Mouse (Mus musculus) heart, postnatal 10 days (tissue): ENCODE data around the gene Ypel3. TPM values are rescaled to one million over a fixed set of nuclear protein-coding genes. Genes with fewer than 3 reads are reported as not detected.
A peak's percentile ranks its signal among the peaks of the same experiment; 100 is the strongest.

Experiments
- DNase-seq, 2 experiments: peaks; one replicate each; pipeline ENCODE4 v3.0.0; 2021
- intact Hi-C: fragments of 180-260 bp; cut with DNase I; formaldehyde crosslinking; loops from one replicate; pipeline ENCODE4 v1.15.1; 2025
- total RNA-seq, 2 experiments: library from RNA; stranded (reverse); gene quantifications; 2 replicates each; pipeline ENCODE4 v1.2.3; 2021

Gene Ypel3
- total RNA-seq, 2 experiments from 2014 or later, result 61.9 to 71.7 TPM

DNA sequence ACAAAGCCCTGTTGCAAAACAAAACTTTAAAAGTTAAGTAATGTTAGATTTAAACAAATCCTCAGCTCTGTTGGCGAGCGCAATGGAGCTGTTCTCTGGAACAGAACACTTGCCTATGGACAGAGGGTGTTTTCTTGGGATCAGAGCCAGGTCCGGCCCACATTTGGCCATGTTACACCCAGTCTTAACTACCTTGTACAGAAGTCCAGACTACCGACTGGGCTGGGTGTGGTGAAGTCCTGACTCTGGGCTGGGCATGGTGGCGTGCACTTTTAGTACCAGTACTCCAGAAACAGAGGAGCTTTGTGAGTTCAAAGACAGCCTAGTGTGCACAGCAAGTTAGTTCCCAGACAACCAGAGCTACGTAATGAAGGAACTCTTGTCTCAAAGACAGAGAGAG is 30.2 kb downstream of the Ypel3 start:
- no peak for DNase-seq
- intact Hi-C loops, result no loop called here

DNA sequence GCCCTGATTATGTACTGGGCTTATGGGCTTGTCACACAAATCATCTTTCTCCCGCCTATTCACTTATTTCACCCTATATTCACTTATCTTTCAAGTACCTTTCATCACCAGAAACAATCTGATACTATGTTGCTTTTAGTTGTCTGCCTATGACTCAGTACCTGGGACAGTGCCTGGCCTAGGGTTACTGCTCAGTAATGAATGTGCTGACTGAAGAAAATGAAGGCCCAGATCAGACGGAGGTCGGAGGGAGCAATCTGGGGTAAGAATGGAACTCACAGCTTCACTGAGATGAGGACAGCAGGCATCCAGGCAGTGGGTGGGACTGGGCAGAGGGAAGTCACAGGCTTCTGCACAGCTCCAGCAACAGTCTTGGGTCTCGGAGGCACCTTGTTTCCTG is 30.6 kb downstream of the Ypel3 start:
- intact Hi-C loops, result no loop called here
- no peak for DNase-seq

DNA sequence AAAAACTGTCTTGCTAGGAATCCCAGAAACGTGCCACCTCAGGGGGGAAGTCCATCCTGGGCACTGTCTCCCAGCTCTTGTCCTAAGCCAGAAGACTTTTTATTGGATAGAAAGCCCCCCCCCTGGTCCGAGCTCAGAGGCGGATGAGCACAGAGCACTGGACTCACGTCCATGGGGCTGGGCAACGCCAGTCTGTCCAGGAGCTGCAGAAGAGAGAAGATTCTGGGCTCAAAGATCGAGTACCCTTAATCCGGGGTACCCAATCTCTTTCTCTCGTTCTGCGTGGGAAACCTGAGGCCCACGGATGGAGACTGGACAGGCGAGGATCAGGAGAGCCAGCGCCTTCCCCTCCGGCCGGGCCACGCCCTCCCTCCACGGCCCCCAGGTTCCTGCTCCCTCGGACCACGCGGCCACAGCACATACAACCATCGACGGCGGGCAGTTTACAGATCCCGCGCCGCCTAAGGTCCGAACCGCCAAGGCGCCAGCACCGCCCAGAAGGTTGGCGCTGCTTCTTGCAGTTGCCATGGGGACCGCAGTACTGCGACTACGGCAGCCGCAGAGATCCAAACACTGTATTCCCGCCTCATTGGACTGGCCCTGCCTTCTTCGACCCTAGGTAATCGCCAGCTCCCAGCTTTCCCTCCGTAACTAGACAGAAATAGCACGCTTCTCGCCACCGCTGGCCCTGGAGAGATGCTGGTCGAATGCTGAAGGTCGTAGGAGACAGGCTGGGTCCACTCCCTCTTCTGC is 32.1 kb downstream of the Ypel3 start:
- intact Hi-C loops, result no loop called here
- DNase-seq, result peak; percentile 93 to 94

DNA sequence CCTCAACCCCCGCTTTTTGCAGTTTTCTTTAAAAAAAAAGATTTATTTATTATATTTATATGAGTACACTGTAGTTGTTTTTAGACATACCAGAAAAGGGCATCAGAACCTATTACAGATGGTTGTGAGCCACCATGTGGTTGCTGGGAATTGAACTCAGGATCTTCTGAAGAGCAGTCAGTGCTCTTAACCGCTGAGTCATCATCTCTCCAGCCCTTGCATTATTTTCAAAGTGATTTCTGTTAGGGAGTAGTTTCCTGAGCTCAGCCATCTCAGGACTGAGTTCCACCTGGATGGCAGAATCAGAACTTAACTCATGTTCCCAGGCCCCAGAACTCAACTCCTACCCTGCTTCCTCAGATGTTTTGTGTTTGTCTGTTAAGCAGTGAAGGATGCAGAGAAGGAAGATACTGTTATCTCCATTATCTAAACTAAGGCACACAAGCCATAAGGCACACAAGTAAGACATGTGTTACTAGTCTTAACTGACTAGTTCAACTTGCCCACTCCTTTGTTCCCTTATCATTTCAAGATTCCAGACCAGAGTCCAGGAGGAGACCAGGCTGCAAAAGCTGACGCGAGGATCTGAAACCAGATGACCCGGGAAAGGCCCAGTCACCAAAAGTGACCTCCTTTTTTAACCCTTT is 33.1 kb downstream of the Ypel3 start:
- intact Hi-C loops, result no loop called here
- no peak for DNase-seq

- DNase-seq, result no peak
- intact Hi-C loops, result no loop called here
Observed at GRCm38 (mm10) chr7:126815726-126816222, 39.0 kb downstream of the Ypel3 start.

DNA sequence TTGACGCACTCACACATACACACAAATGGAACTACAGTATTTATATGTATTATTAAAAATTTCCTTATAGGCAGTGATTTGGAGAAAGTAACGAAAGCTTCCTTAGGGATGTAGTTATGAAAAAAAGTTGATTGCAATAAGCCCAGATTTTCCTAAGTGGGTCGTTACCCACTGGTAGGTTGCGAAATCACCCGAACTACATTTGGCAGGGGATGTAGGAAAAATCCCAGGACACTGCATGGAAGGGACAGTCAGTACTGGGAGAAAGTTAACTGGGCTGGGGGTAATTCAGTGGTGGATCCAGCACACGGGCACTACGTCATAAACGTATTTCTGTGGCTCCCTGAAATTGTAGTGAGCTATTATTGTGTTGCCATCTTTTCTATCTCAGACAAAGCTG is 39.7 kb downstream of the Ypel3 start:
- intact Hi-C loops, result no loop called here
- DNase-seq, result no peak

DNA sequence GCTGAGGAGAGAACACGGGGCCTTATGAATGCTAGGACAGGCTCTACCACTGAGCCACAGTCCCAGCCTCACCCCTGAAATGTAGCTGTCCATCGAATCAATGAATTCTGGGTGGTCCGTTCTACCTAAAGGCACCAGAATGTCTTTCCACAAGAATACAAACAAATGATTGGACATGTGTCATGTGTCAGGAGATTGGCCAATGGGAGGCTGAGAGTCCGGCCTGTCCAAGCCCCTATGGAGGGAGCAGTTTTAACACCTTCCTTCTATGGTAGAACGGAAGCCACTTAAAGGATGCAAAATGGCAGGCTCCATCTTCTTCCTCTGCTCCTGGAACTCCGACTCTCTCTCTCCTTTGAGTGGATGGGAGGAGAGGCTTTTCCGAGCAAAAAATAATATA is 40.8 kb downstream of the Ypel3 start:
- intact Hi-C loops, result no loop called here
- no peak for DNase-seq

DNA sequence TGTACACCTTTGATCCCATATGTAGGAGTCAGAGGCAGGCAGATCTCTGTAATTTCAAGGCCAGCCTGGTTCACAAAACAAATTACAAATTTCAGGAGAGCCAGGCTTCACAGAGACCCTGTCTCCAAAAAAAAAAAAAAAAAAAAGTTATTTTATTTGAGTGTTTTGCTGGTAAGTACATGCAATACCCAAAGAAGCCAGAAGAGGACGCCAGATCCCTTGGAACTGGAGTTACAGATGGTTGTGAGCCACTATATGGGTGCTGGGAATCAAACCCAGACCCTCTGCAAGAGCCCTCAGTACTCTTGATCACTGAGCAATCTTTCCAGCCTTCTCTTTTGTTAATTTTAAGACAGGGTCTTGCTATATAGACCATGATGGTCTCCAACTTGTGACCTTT is 42.1 kb downstream of the Ypel3 start:
- DNase-seq, result no peak
- intact Hi-C loops, result no loop called here

DNA sequence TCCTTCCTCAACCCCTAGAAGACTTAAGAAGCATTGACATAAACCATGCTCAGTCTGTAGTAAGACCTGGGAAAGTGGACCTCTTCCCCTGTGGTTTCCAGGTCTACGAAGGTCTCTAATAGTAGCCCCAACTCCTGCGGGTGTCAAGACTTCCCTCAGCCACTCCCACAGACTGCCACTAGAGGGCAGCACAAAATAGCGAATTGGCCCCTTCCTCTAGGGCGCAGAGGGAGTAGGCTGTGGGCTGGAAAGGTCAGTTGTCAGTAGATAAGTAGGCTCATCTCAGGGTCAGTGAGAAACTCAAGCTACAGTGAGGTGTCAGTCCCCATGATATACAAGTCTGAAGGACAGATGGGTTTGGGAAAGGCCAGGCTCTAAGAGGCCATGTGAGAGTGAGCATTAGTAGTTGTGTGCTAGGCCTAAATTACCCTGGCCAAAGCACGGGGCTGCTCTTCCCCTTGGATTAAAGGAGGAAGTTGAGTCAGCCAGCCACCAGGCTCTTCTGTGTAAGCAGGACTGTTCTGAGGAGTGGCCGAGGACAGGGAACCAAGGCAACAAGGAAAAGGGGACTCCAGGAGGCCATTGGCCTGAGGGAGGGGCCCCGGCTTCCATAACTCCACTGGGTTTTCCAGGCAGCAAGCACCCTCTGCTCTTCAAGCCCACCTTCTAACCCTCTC is 45.2 kb downstream of the Ypel3 start:
- intact Hi-C loops, result loop anchor here (1.0 to 5.0 kb wide), 4 partner anchors 125 to 283 kb away; partner anchors contain the start of genes Asphd1 and Maz
- DNase-seq, result peak; percentile 82 to 91

- intact Hi-C loops, result loop anchor here (1.0 to 5.0 kb wide), 4 partner anchors 125 to 282 kb away; partner anchors contain the start of genes Asphd1 and Maz
- DNase-seq, result no peak
Observed at GRCm38 (mm10) chr7:126822741-126823140, 46.0 kb downstream of the Ypel3 start.

DNA sequence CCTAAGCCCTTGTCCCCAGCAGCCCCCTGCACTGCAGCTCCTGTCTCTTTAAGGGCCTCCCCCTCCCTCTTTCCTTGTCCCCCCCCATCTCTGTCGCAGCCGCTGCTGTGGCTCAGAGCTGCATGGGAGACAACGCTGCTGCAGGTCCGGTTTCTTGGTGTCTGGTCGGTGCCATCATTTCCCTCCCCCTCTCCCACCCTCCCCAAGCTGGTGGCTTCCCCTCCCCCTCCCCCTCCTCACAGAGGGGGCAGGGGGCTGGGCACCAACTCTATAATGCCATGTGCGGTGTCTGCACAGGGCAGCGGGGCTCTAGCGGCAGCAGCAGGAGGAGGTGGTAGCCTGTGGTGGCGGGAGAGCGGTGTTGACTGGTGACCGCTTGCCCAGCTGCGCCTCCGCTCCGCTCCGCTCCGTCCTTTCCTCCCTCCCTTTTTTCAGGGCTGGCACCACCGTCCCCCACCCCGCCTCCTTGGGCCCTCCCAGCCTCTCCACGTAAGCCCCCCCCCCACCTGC is 46.5 kb downstream of the Ypel3 start:
- DNase-seq, result no peak
- intact Hi-C loops, result loop anchor here (2.0 to 5.0 kb wide), 3 partner anchors 124 to 282 kb away; partner anchors contain the start of genes Asphd1 and Maz

DNA sequence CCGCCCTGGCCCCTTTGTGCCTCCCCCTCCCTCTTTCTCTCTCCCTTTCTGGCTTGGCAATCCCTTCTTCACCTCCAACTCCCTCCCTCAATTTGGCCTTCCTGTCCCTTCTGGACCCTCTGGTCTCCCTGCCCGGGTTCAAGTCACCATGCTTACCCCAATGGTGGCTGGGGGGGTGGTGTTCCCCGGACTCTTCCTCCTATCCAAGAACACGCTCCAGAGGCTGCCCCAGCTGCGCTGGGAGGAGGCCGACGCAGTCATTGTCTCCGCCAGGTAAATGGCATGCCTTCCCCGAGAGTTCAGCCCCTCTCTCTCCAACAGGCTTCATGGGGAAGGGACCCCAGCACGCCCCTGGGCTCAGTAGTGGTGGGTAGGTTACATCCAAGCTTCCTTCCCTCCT is 47.2 kb downstream of the Ypel3 start:
- intact Hi-C loops, result loop anchor here (2.0 to 5.0 kb wide), 3 partner anchors 123 to 281 kb away; partner anchors contain the start of genes Asphd1 and Maz
- DNase-seq, result no peak

DNA sequence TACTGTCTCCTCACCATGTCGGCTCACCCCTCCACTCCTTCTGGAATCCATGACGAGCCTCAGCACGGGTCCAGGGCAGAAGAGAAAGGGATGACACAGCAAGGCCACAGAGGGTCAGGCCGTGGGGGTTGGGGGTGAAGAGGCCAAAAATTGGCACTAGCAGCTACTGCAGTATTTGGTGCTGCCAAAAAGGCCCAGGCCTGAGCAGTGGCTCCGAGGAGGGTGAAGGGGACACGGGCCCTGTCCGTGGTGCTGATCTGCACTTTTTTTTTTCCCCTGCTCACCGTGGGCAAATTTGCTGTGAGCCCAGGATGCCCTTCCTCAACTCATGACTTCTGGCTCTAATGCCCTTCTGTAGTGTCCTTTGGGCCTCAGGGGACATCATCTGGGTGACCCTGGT is 48.6 kb downstream of the Ypel3 start:
- peak in 1 of 2 experiments; percentile 55 for DNase-seq
- intact Hi-C loops, result no loop called here

DNA sequence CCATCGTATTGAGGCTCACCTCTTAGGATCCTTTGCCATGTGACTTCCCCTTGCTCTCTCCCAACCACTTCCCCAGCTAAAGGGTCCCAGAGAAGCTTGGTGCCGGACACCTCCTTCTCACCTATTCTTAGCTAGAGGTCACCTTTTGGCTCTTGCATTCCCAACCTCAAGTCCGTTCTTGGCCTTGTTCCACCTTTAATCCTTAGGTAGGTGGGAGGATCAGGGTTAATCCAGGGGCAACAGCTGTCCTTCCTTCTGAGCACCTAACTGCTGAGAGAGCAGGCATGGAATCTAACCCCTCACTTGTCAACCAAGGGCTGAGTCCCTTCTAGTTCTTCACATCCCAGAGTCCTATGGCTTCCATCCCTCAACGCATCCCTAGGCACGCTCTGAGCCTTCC is 49.2 kb downstream of the Ypel3 start:
- intact Hi-C loops, result no loop called here
- DNase-seq, result no peak

Other genes starting within 250 kb of the Ypel3 start
- gene Eif3c, start 210.5 kb upstream of the Ypel3 start, total RNA-seq, result 100 to 1,000 TPM; 149 to 159 TPM
- under 1 TPM; 0.69 to 0.81 TPM for gene Apobr, start 192.0 kb upstream of the Ypel3 start, total RNA-seq
- gene Cln3, start 191.1 kb upstream of the Ypel3 start, total RNA-seq, result 10 to 100 TPM; 14.7 to 16.6 TPM
- gene Il27, start 182.0 kb upstream of the Ypel3 start, total RNA-seq, result not detected
- gene Nupr1, start 146.1 kb upstream of the Ypel3 start, total RNA-seq, result 10 to 100 TPM in 1 of 2 experiments, 1 to 10 TPM in 1; 7.2 to 10.5 TPM
- 10 to 100 TPM; 26.0 to 32.0 TPM for gene Sgf29, start 127.6 kb upstream of the Ypel3 start, total RNA-seq
- gene Sult1a1, start 100.5 kb upstream of the Ypel3 start, total RNA-seq, result 10 to 100 TPM; 12.0 to 32.5 TPM
- gene Bola2, start 81.6 kb upstream of the Ypel3 start, total RNA-seq, result 10 to 100 TPM; 50.7 to 59.8 TPM
- 1 to 10 TPM; 6.1 to 8.0 TPM for gene Slx1b, start 81.2 kb upstream of the Ypel3 start, total RNA-seq
- gene Coro1a, start 69.2 kb upstream of the Ypel3 start, total RNA-seq, result 10 to 100 TPM; 12.7 to 14.6 TPM
- gene Mapk3, start 17.4 kb upstream of the Ypel3 start, total RNA-seq, result 100 to 1,000 TPM in 1 of 2 experiments, 10 to 100 TPM in 1; 97.7 to 103 TPM
- 1 to 10 TPM; 3.6 to 4.6 TPM for gene Gdpd3, start 10.6 kb upstream of the Ypel3 start, total RNA-seq
- under 1 TPM; 0.29 to 0.35 TPM for gene Tbx6, start 4.5 kb downstream of the Ypel3 start, total RNA-seq
- 10 to 100 TPM; 53.2 to 58.2 TPM for gene Ppp4c, start 15.5 kb downstream of the Ypel3 start, total RNA-seq
- 10 to 100 TPM; 10.1 to 11.0 TPM for gene Fam57b, start 20.7 kb downstream of the Ypel3 start, total RNA-seq
- gene 4930451I11Rik, start 54.7 kb downstream of the Ypel3 start, total RNA-seq, result not detected
- not detected for gene Doc2a, start 70.5 kb downstream of the Ypel3 start, total RNA-seq
- gene Hirip3, start 85.0 kb downstream of the Ypel3 start, total RNA-seq, result 10 to 100 TPM; 10.3 to 13.8 TPM
- gene Ino80e, start 85.4 kb downstream of the Ypel3 start, total RNA-seq, result 10 to 100 TPM; 23.8 to 30.0 TPM
- 10 to 100 TPM; 65.6 to 65.7 TPM for gene Taok2, start 107.7 kb downstream of the Ypel3 start, total RNA-seq
- 10 to 100 TPM; 16.3 to 17.6 TPM for gene Tmem219, start 146.0 kb downstream of the Ypel3 start, total RNA-seq
- 1 to 10 TPM; 7.7 to 9.7 TPM for gene Kctd13, start 151.9 kb downstream of the Ypel3 start, total RNA-seq
- gene Asphd1, start 172.6 kb downstream of the Ypel3 start, total RNA-seq, result not detected
- 10 to 100 TPM; 23.3 to 30.4 TPM for gene Sez6l2, start 173.6 kb downstream of the Ypel3 start, total RNA-seq
- 10 to 100 TPM; 73.8 to 82.0 TPM for gene Cdipt, start 199.0 kb downstream of the Ypel3 start, total RNA-seq
- gene Cdiptos, start 199.1 kb downstream of the Ypel3 start, total RNA-seq, result under 1 TPM; 0.47 to 0.84 TPM
- 10 to 100 TPM; 45.3 to 50.1 TPM for gene Mvp, start 237.7 kb downstream of the Ypel3 start, total RNA-seq
- not detected for gene Pagr1b, start 239.5 kb downstream of the Ypel3 start, total RNA-seq
- 10 to 100 TPM in 1 of 2 experiments, 1 to 10 TPM in 1; 6.4 to 19.6 TPM for gene Pagr1a, start 240.4 kb downstream of the Ypel3 start, total RNA-seq
- gene Gm42742, start 244.1 kb downstream of the Ypel3 start, total RNA-seq, result 10 to 100 TPM; 19.0 to 27.2 TPM
- gene Prrt2, start 244.3 kb downstream of the Ypel3 start, total RNA-seq, result 1 to 10 TPM; 1.0 to 2.3 TPM